21 mouse cellular contexts compared by ENCODE assay signal in genomic region chr15:100814066-100814465, GRCm38 (mm10). TPM values are rescaled to one million over a fixed set of nuclear protein-coding genes. Genes with fewer than 3 reads are reported as not detected.
DNase-seq lines count a peak whose midpoint lies in the region; ATAC-seq and TF ChIP-seq lines count a peak whose summit lies in the region.
"Had no signal": no experiment of that assay in that cellular context is flagged by ENCODE, and none has a peak within 500 bp of the region (broad histone marks: within the 10 kb centered on the region; RNA-seq: fewer than 3 reads in every experiment).

No protein-coding gene starts in this region.

- no peak for TF ChIP-seq POLR2A in brain, embryonic 14.5 days (IDR thresholded peaks at IDR 0.05; ENCODE audit: borderline replicate concordance, extremely low read depth, insufficient read depth, insufficient read length, poor library complexity, severe bottlenecking)

- ATAC-seq in midbrain, embryonic 14.5 days (ENCODE audit: low FRiP score, low TSS enrichment): no peak
- no peak for ATAC-seq in midbrain, embryonic 16.5 days
- ATAC-seq: liver, embryonic 12.5 days had no signal

- no peak overlapping the region for H3K4me3 ChIP-seq in gastrocnemius, adult 2 months
- H3K4me3 ChIP-seq in midbrain, embryonic 14.5 days (replicated peaks; ENCODE audit: low read depth, low read length): no peak overlapping the region
- H3K4me3 ChIP-seq in midbrain, embryonic 16.5 days (ENCODE audit: low read depth, low read length): no peak overlapping the region
- H3K4me3 ChIP-seq: embryonic facial prominence, embryonic 10.5 days; heart, embryonic 12.5 days; hindbrain, embryonic 12.5 days; limb, embryonic 12.5 days; liver, embryonic 12.5 days; midbrain, embryonic 10.5 days had no signal

- no peak for TF ChIP-seq CTCF in gastrocnemius, adult 2 months (IDR thresholded peaks at IDR 0.05)
- no peak for TF ChIP-seq CTCF in brain, embryonic 14.5 days (IDR thresholded peaks at IDR 0.05; ENCODE audit: borderline replicate concordance, extremely low read depth, insufficient read depth, insufficient read length)

- H3K27ac ChIP-seq in gastrocnemius, adult 2 months: peak overlapping the region; percentile 64
- H3K27ac ChIP-seq in midbrain, embryonic 14.5 days (replicated peaks; ENCODE audit: low read depth, low read length): no peak overlapping the region
- no peak overlapping the region for H3K27ac ChIP-seq in midbrain, embryonic 16.5 days (ENCODE audit: low read length)
- H3K27ac ChIP-seq: embryonic facial prominence, embryonic 10.5 days; hindbrain, embryonic 12.5 days; limb, embryonic 12.5 days; liver, embryonic 12.5 days; midbrain, embryonic 10.5 days had no signal

- no peak for DNase-seq in gastrocnemius, adult 2 months
- no peak for DNase-seq in gastrocnemius, postnatal 25 days
- peak; percentile 36 for DNase-seq in midbrain, embryonic 14.5 days
- DNase-seq in brain, embryonic 14.5 days (ENCODE audit: low read depth): peak; percentile 35
- peak; percentile 27 to 46 for DNase-seq in cerebellum, postnatal 36 days
- DNase-seq in urinary bladder, postnatal 10 days (ENCODE audit: low spot score): no peak
- DNase-seq: B cell, adult 2 months; kidney, adult 2 months; kidney, postnatal 10 days; lung, adult 2 months; lung, postnatal 4 days; thymus, postnatal 36 days had no signal

- peaks cover 88% of the 10 kb centered on the region for H3K36me3 ChIP-seq in midbrain, embryonic 14.5 days (ENCODE audit: control insufficient read depth, insufficient read depth, low read length)
- H3K36me3 ChIP-seq in midbrain, embryonic 16.5 days (ENCODE audit: control insufficient read depth, insufficient read depth, low read length): peaks cover 44% of the 10 kb centered on the region
- H3K36me3 ChIP-seq: heart, embryonic 12.5 days; liver, embryonic 12.5 days had no signal

- H3K4me2 ChIP-seq in midbrain, embryonic 14.5 days (ENCODE audit: low read length): no peak overlapping the region
- H3K4me2 ChIP-seq in midbrain, embryonic 16.5 days (ENCODE audit: low read length): no peak overlapping the region
- H3K4me2 ChIP-seq: heart, embryonic 12.5 days; hindbrain, embryonic 12.5 days; limb, embryonic 12.5 days; liver, embryonic 12.5 days had no signal

- 20% methylated on average over 7 of the region's 7 CpGs for WGBS in midbrain, embryonic 14.5 days
- WGBS in midbrain, embryonic 16.5 days: 28% methylated on average over 7 of the region's 7 CpGs

- no peaks in the 10 kb centered on the region for H3K9me3 ChIP-seq in midbrain, embryonic 14.5 days (ENCODE audit: control insufficient read depth, low read length)
- H3K9me3 ChIP-seq in midbrain, embryonic 16.5 days (replicated peaks; ENCODE audit: control insufficient read depth, low read length, poor library complexity, severe bottlenecking): no peaks in the 10 kb centered on the region
- H3K9me3 ChIP-seq: embryonic facial prominence, embryonic 10.5 days; hindbrain, embryonic 12.5 days; limb, embryonic 12.5 days; liver, embryonic 12.5 days; midbrain, embryonic 10.5 days had no signal

- intact Hi-C loops in gastrocnemius, adult 2 months (cut with DNase I): no loop called here

- H3K9ac ChIP-seq in midbrain, embryonic 14.5 days (replicated peaks; ENCODE audit: low read length): no peak overlapping the region
- H3K9ac ChIP-seq in midbrain, embryonic 16.5 days (ENCODE audit: low read depth, low read length): no peak overlapping the region
- H3K9ac ChIP-seq: heart, embryonic 12.5 days; hindbrain, embryonic 12.5 days; limb, embryonic 12.5 days; liver, embryonic 12.5 days had no signal

- H3K27me3 ChIP-seq in midbrain, embryonic 14.5 days (ENCODE audit: control insufficient read depth, insufficient read depth, low read length): 0 out of 2 replicates have a peak, but pooled peaks cover 6% of the 10 kb centered on the region
- H3K27me3 ChIP-seq in midbrain, embryonic 16.5 days (ENCODE audit: control insufficient read depth, insufficient read depth, low read depth, low read length): no peaks in the 10 kb centered on the region; the same call in none of the 2 replicates
- H3K27me3 ChIP-seq: hindbrain, embryonic 12.5 days; limb, embryonic 12.5 days had no signal

- no peaks in the 10 kb centered on the region for H3K4me1 ChIP-seq in midbrain, embryonic 14.5 days (ENCODE audit: control insufficient read depth, insufficient read depth, low read length)
- no peaks in the 10 kb centered on the region for H3K4me1 ChIP-seq in midbrain, embryonic 16.5 days (ENCODE audit: control insufficient read depth, insufficient read depth, low read length)
- H3K4me1 ChIP-seq: liver, embryonic 12.5 days had no signal

RNA-seq across cellular contexts. Expression of gene Slc4a8, which starts 52.5 kb away (rescaled TPM):
- total RNA-seq in gastrocnemius, adult 2 months (2021): 1 to 10 TPM; 1.5 to 1.9 TPM
- total RNA-seq in gastrocnemius, postnatal 25 days (2021): 1 to 10 TPM; 1.6 to 1.7 TPM
- 24.2 and 32.3 TPM in 2 replicates for polyA plus RNA-seq in midbrain, embryonic 14.5 days (2014; fragmentation: Nextera tagmentation; extraction: Ambion mirVana)
- polyA plus RNA-seq in midbrain, embryonic 16.5 days (2015; fragmentation: Nextera tagmentation; extraction: Ambion mirVana): 30.5 and 31.1 TPM in 2 replicates
- polyA plus RNA-seq in brain, embryonic 14.5 days (2012; rRNA removed): 23.8 and 31.3 TPM in 2 replicates

RNA-seq across cellular contexts. Expression of gene Scn8a, which starts 55.6 kb away (rescaled TPM):
- under 1 TPM; 0.03 to 0.14 TPM for total RNA-seq in gastrocnemius, adult 2 months (2021)
- total RNA-seq in gastrocnemius, postnatal 25 days (2021): under 1 TPM; 0.13 to 0.32 TPM
- polyA plus RNA-seq in midbrain, embryonic 14.5 days (2014; fragmentation: Nextera tagmentation; extraction: Ambion mirVana): 19.0 and 21.1 TPM in 2 replicates
- 18.1 and 24.4 TPM in 2 replicates for polyA plus RNA-seq in midbrain, embryonic 16.5 days (2015; fragmentation: Nextera tagmentation; extraction: Ambion mirVana)
- 31.5 and 38.3 TPM in 2 replicates for polyA plus RNA-seq in brain, embryonic 14.5 days (2012; rRNA removed)
- total RNA-seq: common myeloid progenitor, adult 5-6 weeks; monocyte, adult 5-6 weeks had no signal

Comparison
In these comparisons a context has a peak if more than half of its experiments do, and no peak if none do; other contexts are left out.
1. DNase-seq: peak in midbrain, embryonic 14.5 days (single experiment), brain, embryonic 14.5 days (single experiment) and cerebellum, postnatal 36 days (2 of 2); none in gastrocnemius, adult 2 months (single experiment), gastrocnemius, postnatal 25 days (single experiment) and urinary bladder, postnatal 10 days (single experiment).